Mouse (Mus musculus): ENCODE results near the gene Rhno1. TPM values are rescaled to one million over a fixed set of nuclear protein-coding genes. Genes with fewer than 3 reads are reported as not detected.

Rhno1 gene
- polyA plus RNA-seq (2014; fragmentation: Illumina TruSeq; extraction: RNeasy Lipid Tissue Mini Kit (QIAGEN cat#74804); ENCODE audit: low read depth, low replicate concordance): 2.3 TPM

DNA sequence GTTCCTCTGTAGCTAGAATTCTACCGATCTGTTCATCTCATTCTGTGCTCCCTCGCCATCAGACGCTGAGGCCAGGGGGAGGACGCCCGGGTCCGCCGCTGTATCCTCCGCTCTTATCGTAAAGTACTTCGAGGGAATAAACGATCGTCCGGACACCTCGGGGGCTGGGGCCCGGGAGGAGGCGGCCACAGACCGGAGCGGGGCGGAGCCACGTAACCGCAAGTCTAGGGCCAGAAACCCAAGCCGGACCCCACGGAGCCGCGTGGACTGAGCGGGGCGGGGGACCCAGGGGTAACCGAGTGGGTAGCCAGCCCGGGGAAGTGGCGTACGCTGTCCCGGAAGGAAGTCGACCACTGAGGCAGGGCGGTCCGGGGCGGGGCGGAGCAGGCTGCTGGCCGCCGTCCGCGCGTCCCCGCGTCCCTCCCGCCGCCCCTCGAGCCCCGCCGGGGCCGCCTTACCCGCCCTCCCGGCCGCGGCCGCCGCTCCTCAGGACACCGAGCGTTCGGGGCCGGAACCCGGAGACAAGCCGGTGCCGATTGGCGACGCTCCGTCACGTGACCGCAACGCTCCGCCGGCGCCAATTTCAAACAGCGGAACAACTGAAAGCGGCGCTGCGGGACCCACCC is at the start of gene Rhno1, which contains the start of gene Foxm1:
Gene Rhno1 (minus strand): TSS at position 531 of the 626 bp plus-strand sequence.
Gene Foxm1 (plus strand): TSS at position 587 of the 626 bp plus-strand sequence.

DNA sequence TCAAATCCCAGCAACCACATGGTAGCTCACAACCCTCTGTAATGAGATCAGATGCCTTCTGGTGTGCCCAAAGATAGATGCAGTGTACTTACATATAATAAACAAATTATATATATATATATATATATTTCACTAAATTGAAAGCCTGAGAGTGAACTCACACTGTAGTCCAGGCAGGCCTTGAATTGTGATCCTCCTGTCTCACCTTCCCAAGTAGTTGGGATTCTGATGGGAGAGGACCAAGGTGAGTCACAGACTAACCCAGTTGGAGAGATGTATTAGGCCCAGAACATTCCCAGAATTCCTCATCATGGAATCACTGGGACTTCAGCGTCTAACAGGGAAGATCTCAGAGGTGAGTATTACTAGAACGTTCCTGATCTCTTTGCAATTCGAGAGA is 36.3 kb upstream of the Rhno1 start, which contains the start of gene Nrip2:
Gene Nrip2 (plus strand): TSS at position 301 of the 400 bp plus-strand sequence.

DNA sequence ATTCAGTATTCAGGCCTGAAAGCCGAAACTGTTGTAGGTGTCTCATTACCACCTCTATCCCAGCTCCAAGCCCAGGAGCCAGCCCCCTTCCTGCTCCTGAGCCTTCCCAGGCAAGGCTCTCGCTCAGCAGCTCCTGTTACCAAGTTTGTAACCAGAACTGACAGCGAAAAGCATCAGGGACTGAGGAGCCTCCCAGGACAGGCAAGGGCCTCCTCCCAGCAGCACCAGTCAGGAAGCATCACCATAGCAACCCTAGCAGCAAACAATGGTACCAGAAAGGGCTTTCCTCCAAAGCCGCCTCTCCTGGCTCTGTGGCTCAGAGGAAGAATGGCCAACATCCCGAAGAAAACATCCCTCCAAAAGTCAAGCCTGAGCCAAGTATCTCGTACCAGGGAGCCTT is 12.5 kb upstream of the Rhno1 start, which contains the start of the genes Tex52 and Gm44596:
Gene Tex52 (plus strand): TSS at position 265 of the 400 bp plus-strand sequence.
Gene Gm44596 (plus strand): TSS at position 312 of the 400 bp plus-strand sequence.

DNA sequence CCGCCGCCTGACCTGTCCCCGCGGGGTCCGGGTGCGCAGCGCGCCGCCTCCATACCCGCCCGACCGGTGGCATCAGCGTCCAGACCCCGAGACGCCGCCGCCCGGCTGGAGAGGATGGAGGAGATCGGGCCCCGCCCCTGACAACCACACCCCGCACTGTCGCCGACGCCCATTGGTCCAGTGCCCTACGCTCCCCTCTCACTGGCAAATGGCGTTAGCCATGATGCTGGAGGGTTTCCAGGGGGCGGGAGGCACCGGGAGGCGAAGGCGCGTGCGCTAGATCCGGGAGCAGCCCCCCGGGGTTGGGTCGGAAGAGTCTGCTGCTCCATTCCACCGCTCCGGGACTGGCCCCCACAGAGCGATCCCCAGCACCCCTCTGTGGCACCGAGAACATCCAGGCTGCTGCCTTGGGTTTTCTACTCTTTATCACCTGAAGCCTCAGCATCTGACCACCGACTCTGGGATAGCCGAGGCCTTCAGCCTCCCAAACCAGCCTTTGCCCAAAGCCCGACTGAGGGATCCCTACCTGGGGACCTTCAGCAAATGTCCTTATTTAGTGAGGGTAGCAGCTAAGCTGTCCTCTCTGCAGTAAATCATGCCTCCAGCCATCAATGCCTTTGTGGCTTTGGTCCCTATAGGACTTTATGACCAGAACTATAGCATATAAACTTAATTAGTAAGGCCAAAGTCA is 6.8 kb downstream of the Rhno1 start, which contains the start of gene Tulp3:
Gene Tulp3 (minus strand): TSS at position 126 of the 691 bp plus-strand sequence.

Other genes with a start within 250 kb of the Rhno1 start
- gene Tspan9, start 219.3 kb downstream of the Rhno1 start, polyA plus RNA-seq (2014; fragmentation: Illumina TruSeq; extraction: RNeasy Lipid Tissue Mini Kit (QIAGEN cat#74804); ENCODE audit: low read depth, low replicate concordance): 8.2 TPM
- gene Tead4, start 62.1 kb downstream of the Rhno1 start, polyA plus RNA-seq (2014; fragmentation: Illumina TruSeq; extraction: RNeasy Lipid Tissue Mini Kit (QIAGEN cat#74804); ENCODE audit: low read depth, low replicate concordance): 0.40 TPM
- 6.9 TPM for gene Tulp3, start 7.1 kb downstream of the Rhno1 start, polyA plus RNA-seq (2014; fragmentation: Illumina TruSeq; extraction: RNeasy Lipid Tissue Mini Kit (QIAGEN cat#74804); ENCODE audit: low read depth, low replicate concordance)
- not detected for gene Foxm1, start 56 bp upstream of the Rhno1 start, polyA plus RNA-seq (2014; fragmentation: Illumina TruSeq; extraction: RNeasy Lipid Tissue Mini Kit (QIAGEN cat#74804); ENCODE audit: low read depth, low replicate concordance)
- not detected for gene Tex52, start 12.5 kb upstream of the Rhno1 start, polyA plus RNA-seq (2014; fragmentation: Illumina TruSeq; extraction: RNeasy Lipid Tissue Mini Kit (QIAGEN cat#74804); ENCODE audit: low read depth, low replicate concordance)
- not detected for gene Gm44596, start 12.6 kb upstream of the Rhno1 start, polyA plus RNA-seq (2014; fragmentation: Illumina TruSeq; extraction: RNeasy Lipid Tissue Mini Kit (QIAGEN cat#74804); ENCODE audit: low read depth, low replicate concordance)
- 1.9 TPM for gene Nrip2, start 36.4 kb upstream of the Rhno1 start, polyA plus RNA-seq (2014; fragmentation: Illumina TruSeq; extraction: RNeasy Lipid Tissue Mini Kit (QIAGEN cat#74804); ENCODE audit: low read depth, low replicate concordance)
- gene Itfg2, start 62.0 kb upstream of the Rhno1 start, polyA plus RNA-seq (2014; fragmentation: Illumina TruSeq; extraction: RNeasy Lipid Tissue Mini Kit (QIAGEN cat#74804); ENCODE audit: low read depth, low replicate concordance): 3.2 TPM
- gene Fkbp4, start 75.8 kb upstream of the Rhno1 start, polyA plus RNA-seq (2014; fragmentation: Illumina TruSeq; extraction: RNeasy Lipid Tissue Mini Kit (QIAGEN cat#74804); ENCODE audit: low read depth, low replicate concordance): 51.2 TPM
- gene Pzp, start 163.8 kb upstream of the Rhno1 start, polyA plus RNA-seq (2014; fragmentation: Illumina TruSeq; extraction: RNeasy Lipid Tissue Mini Kit (QIAGEN cat#74804); ENCODE audit: low read depth, low replicate concordance): 0.69 TPM
- not detected for gene A2ml1, start 218.7 kb upstream of the Rhno1 start, polyA plus RNA-seq (2014; fragmentation: Illumina TruSeq; extraction: RNeasy Lipid Tissue Mini Kit (QIAGEN cat#74804); ENCODE audit: low read depth, low replicate concordance)

Data from kidney, adult 10 weeks (tissue).